Mouse (Mus musculus) monocyte, adult 5-6 weeks (primary cell): ENCODE results near the gene Slc7a5. TPM values are rescaled to one million over a fixed set of nuclear protein-coding genes. Genes with fewer than 3 reads are reported as not detected.

Experiments used
- ATAC-seq: fragments of 153-309, 156-312 bp; replicated peaks from 2 replicates; pipeline ENCODE4 v1.8.0; 2017; ENCODE audit warnings: mild to moderate bottlenecking; ENCODE audit not compliant: low TSS enrichment, insufficient number of reproducible peaks, severe bottlenecking, poor library complexity, low FRiP score
- total RNA-seq: library from RNA; stranded (forward); fragments of 200-1000, 200-491, 200-594 nt; gene quantifications from 3 replicates; pipeline ENCODE4 v1.2.3, GENCODE M21; 2017

The Slc7a5 gene
- total RNA-seq, 1 experiment from 2014 or later = 4.9 TPM

DNA sequence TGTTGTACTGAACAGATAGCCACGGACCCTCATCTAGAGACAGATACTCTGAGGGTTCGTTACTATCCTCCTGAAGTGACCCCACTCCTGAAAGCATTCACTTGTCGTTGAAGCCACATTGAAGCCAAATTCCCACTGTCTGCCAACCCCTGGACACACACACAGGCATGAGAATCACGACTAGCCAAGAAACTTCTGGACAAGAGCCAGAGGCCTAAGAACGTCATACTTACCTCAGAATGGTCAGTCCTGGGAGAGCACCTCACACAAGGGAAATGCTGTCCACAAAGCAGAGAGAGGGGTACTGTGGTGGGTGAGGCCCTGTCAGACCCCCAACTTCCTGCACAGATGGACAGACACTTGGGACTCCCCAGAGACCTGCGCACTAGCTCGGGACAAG is 11.6 kb downstream of the Slc7a5 start:
- ATAC-seq = no peak

DNA sequence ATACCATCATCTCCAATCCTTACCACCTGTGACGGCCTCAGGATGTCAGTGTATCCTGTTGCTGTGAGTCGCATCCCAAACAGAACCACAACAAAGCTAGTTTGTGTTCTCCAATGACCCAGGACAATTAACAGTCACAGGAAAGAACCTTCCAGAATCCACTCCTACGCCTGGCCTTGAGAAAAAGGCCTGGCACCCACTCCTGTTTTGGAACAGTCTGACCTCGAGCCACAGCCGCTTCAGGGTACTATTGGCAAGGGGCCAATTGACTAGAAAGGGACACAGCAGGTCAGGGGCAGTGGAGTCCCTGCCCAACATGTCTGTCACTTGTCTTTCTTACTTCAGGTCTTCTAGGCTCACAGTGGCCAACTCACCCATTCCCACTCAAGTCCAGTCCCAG is 14.6 kb downstream of the Slc7a5 start:
- ATAC-seq = no peak

DNA sequence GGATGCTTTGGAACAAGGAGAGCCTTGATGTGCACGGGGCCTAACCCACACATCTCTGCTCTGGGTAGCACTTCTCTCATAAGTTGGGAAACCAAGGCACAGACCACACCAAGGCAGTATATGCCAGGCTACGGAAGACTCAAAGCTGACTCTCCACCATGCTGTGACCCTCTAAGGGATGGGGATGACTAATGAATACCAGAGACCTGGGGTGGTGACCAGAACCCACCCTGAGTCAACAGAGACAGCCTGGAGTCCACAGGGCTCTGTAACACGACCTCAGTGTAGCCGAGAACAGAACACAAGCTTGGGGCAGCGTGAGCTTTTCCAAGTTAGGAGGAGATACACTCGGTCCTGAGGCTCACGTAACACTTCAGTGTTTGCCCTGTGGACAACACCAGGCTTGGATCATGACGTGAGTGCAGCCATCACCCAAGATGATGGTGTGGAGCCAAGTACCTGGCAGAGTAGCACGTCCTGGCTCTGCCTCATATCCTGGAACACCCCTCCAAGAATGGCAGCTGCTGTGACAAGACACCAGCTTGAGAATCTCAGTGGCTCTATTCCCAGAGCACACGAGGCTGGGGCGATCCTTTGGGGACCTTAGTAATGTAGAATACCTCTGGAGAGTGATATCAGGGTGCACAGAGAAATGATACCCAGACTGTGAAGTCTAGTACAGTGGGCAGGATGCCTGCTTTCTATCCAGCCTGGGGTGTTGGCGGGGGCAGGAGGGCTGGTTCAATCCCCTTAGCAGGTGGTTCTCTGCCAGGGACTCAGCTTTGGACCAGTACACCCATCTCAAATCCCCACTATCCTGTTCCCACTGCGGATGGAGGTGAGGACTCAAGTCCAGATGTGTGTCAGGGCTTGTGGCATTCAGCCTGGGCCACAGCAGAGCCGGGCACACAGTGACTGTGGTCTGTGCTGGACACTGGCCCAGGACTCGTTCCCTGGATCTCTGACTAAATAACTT is 17.4 kb downstream of the Slc7a5 start:
- ATAC-seq = no peak

DNA sequence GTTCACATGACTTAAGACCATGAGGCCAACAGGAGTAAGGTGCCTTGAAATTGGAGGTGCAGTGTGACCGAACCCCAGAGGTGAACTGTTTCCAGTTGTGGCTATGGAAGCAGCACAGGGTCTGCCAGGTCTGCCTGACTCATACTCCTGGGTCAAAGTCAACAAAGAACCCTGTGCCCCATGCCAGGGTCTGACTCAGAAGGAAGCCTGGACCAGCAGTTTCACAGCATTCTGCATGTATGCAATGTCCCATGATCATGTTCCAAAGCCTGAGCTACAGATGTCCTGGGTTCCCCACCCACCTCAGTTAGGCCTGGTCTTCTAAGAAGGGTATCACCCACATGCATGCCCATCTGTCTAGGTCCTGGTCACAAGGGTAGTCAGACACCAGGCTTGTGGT is 18.2 kb downstream of the Slc7a5 start:
- no peak for ATAC-seq

DNA sequence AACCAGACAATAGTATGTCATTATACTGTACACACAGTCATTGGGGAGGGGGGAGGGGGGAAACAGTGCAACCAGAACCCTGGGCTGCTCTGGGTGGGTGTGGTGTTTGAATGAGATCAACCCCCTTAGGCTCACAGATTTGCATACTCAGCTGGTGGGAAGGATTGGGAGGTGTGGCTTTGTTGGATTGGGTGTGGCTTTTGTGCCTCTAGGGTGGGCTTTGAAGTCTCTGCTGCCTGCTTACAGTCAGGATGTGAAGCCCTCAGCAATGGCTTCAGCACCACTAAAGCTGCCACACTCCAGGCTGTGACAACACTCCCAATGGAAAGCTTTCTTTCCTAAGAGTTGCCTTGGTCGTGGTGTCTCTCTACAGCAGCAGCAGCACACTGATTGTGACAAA is 19.9 kb downstream of the Slc7a5 start:
- no peak for ATAC-seq

DNA sequence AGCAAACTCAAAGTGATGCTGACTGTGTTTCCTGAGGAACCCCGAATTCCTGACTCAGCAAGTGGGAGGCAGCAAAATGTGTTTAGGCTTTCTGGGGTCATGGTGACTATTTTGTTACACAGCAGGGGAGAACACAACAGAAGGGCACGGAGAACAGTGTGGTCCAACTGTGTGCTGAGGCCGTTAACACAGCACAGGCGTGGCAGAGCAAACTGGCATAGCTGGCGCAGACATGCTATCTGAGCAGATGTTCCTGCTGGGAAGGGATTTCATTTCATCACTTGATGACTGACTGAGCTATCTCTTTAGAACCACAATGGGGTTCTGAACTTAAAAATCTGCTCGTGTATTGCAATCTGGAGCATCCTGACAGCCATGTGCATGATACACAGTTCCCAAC is 22.1 kb downstream of the Slc7a5 start:
- no peak for ATAC-seq

DNA sequence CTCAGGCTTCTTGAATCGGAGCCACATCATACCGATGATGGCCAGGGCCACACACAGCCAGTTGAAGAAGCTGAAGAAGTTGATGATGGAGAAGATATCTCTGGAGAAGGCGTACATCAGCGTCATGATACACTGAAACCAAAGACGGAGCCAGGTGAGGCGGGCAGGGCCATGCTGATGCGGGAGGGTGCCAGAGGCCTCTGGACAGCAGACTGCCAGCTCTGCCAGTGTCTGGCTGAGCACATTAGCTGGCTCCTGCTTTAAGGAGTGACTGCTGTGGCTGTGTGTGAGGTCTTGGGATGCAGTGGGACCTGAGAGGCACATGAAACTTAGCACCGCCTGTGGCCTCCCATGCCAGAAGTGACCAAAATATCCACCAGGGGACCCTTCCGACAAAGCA is 22.5 kb downstream of the Slc7a5 start:
- ATAC-seq = no peak

DNA sequence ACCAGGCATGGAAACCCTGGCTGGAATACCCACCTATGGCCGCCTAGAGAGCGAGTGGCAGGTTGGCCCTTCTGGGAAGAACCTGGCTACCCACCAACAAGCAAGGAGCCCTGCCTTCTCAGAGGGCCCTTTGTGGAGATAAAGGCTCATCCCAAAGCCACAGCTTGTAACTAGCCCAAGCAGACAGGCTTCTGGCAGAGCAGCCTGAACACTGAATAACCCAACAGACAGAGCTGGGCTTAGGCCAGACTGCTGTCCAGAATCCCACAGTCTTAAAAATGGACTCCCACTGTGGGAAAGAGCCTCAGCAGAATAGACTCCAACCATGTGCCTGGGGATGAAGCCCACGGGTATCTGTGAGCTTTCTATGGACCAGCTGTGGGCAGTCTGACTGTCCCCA is 23.3 kb downstream of the Slc7a5 start:
- ATAC-seq = no peak

DNA sequence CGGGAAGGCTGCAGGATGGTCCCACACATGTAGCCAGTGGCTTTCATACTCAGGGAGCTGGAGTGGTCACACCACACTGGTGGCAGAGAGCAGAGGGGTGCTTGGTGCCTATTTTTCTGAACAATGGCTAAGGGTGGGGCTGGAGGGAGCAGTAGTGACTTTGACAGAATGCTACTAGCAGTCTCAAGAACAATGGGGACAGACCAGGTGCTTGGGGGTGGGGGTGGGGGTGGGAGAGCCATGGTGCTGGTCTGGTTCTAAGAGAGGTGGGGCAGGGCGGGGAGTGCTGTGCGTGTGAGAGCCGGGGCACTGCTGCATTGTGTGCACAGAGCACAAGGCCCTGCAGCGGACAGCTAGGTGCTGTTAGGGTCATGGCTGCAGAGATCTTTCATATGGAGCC is 25.6 kb downstream of the Slc7a5 start:
- no peak for ATAC-seq

DNA sequence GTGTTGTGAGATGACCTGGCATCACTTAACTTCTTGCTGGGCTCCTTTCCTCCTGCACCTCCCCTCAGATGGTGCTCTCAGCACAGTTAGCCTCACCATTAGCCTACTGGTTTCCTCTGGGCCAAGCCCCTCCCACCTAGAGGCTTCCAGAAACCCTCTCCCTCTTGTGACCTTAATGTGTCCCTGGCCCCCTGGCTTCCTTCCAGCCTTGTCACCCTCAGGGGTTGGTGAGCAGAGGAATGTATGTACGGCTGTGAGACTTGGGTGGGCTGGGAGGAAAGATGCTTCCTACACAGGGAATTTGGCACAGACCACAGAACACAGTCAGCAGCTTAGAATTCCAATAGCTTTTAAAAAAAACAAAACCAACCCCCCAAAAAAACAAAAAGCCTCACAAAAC is 26.7 kb downstream of the Slc7a5 start:
- ATAC-seq = no peak

DNA sequence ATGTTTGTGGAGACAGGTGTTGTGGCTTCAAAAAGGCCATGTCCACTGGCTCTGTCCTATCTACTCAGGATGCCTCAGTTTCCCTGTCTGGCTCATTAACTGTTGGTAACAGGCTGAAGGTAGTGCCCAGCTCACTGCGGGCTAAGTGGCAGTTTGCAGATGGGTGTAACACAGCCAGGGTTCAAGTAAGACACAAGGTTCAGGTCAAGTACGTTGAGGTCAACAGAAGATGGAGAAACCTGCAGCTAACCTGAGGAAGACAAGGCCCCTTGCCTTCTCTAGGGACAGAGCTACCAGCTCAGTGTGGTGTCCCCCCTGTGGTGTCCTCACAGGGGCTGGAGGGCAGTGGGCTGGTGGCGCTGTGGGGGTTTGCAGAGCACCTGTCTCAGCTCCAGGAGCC is 27.8 kb downstream of the Slc7a5 start:
- ATAC-seq = no peak

DNA sequence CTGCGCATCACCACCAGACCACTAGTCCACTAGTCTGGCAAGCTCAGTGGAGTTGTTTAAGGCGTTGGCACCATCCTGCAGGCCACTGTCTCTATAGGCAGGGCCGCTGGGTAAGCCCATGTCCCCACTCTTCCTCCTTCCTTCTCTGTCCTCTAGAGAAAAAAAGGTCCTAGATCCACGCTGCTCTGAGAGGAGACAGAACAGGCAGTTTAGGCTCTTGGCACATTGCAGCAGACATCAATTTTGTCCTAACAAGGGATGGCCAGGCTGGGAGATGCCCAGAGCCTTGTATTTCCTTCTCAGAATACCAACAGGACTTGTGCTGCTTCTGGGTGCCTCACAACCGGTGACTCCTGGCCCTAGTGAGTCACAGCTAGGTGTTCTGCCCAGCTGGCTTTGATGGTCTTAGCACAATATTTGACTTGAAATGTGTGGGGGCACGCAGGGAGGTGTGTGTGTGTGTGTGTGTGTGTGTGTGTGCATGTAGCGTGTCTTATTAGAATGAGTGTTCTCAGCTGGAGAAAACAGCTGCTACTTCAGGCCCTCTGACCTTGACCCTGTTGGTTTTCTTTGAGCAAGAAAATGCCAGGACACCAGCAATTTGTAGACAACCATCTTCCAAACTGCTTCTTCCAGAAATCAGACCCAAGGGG is 29.5 kb downstream of the Slc7a5 start:
- ATAC-seq = no peak

DNA sequence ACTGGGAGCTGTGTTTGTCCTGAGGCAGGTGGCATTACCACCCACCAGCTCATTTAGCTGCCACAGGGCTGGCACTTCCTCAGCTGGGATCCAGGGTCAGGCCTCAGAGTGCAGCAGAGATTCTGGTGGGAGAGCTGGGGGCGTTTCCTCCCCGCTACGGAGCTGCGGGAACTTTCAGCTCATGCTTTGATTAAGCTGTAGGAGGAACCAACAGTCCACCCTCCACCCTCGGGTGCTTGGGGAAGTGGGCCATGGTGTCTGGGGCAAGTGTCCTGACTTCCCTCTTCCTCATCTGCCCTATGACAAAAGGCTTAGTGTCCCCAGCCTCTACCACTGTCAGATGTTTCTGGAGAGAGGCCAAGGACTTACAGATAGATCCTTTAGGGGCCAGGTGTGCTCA is 30.3 kb downstream of the Slc7a5 start:
- ATAC-seq = peak; percentile 88

DNA sequence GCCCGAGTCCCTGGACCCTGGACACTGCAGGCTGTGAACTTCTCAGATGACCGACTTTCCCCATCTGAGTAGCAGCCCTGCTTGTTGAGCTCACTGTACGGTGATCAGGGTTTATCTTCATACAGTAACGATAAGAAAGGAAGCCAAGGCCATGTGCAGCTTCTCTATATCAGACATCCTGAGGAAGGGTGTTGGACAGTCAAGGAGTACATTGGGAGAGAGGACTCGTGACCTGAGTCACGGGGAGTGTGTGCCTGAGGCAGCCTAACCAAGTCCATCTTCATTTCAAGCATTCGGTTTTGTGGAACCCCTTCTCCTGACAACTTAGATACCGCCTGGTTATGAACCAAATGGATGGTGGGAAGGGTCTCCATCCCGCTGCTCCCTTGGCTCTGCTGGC is 32.0 kb downstream of the Slc7a5 start:
- ATAC-seq = no peak

DNA sequence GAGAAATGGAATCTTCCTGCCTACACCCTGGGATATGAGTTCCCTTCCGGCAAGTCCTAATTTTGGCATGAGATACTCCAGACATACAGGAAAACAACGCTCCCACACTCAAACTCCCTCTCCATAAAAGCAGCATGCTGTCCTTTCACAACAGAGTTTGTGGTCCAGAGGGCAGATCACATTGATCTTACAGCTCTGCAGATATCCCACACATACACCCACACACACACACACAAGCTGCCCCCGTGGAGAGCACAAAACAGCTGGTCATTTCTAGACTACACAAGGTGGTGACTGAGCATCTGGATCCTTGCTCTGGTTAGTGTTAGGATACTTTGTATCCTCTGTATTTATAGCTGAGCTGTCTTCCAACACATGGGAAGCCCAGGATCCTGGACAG is 32.4 kb downstream of the Slc7a5 start:
- no peak for ATAC-seq

DNA sequence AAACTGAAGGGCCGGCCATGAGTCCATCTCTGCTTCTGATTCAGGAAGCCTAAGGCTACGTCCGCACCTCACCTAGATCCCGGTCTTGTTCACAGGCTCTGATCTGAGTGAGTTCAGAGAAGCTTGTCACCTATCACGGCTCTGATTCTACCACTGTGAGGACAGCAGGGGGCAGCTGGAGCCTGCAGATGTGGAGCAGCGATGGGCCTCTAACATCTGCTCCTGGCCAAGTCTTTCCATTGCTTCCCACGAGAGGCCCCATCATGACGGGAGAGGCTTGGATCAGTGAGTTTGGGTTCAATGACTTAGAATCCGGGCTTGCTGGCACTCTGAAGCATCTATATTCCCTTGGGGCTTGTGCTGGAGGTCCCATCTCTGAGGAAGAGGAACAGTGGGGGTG is 33.5 kb downstream of the Slc7a5 start:
- no peak for ATAC-seq

DNA sequence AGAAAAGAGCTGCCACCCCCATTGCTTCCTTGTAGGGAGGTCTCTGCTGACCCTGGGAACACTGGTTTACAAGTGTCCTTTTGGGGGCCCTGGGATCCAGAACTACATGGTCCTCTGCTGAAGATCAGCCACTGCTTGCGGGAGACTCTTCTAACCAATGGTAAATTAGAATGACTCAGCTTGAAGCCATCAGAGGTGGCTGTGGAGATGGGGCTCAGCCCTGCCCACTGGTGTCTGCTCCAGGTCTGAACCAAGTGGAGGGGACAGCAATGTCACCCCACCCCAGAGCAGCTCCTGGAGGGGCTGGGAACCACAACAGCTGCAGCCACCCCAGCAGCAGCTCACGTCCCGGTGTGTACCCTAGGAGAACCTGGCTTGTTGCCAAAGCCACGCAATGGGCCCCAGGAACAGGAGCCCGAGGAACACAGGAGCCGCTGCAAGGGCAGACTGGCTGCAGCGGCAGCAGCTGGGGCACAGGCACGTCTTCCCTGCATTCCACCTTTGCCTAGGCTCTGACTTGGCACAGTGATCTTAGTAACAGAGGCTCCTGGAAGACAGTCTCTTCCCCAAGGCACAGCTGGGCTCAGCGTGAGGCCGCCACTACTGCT is 35.6 kb downstream of the Slc7a5 start:
- ATAC-seq = no peak

DNA sequence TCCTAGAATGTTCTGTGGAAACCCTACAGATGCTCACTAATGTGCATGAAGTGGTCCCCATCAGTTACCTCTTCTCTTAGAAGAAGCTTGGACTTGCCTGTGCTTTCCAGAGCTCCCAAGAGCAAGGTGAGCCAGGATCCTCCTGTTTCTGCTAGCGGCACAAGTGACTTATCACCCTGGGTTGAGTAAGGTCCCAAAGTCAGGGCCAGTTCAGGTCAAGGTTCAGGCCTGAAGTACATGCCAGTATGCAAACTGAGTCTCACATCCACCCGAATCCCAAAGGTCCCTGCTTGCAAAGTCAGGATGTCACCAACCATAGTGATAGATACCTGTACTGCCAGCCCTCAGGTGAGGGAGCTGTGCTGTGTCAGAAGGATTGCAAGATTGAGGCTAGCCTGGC is 37.3 kb downstream of the Slc7a5 start:
- ATAC-seq = no peak

DNA sequence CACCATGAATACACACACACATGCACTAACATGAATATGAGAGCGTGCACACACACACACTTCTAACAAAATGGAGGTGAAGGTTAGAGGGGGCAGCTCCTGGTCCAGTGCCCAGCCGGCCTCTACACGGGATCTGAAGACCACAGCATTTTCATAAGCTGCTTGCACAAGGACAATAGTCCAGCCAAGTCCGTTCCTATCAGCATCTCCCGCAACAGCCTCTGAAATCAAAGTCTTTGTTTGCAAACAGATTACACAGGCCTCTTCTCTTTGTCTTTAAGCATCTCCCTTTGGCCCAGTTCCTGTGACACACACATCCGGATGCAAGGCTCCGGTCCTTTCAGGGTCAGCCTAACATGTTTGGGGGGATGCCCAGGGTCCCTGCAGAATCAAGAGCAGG is 38.6 kb downstream of the Slc7a5 start:
- no peak for ATAC-seq

DNA sequence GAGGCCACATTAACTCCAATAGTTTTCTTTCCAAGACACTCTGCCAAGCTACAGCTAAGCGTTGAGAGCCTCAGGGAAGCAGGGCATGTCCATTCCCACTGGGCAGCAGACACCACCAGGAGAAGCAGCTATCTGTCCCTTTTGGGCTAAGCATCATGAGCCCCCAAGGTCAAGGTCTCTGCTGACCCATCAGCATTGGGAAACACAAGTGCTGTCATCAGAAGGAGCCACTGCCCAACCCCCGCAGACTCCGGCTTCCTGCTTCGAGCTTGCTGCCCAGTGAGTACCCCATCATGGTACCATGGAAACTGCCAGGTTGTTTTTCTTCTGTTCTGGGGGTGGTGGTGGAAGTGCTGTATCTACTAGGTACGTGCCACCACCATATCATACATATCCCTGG is 39.3 kb downstream of the Slc7a5 start:
- no peak for ATAC-seq
